Mouse (Mus musculus) kidney, postnatal 14 days (tissue): ENCODE measurements at regions not wholly inside any gene's neighbourhood (a gene's known extent, or its start where the extent isn't known, plus 50 kb on each side); places are given as distances from the start of the nearest gene placed in this dataset.

Experiments used
- DNase-seq: peaks from one replicate; pipeline ENCODE4 v3.0.0; 2022; ENCODE audit warnings: mixed read lengths

GRCm38 (mm10) chr11:56442381-56442780 is 401.6 kb upstream of the Nmur2 start:
- no peak for DNase-seq

GRCm38 (mm10) chr11:56441071-56441470 is 400.3 kb upstream of the Nmur2 start:
- peak; percentile 29 for DNase-seq

DNA sequence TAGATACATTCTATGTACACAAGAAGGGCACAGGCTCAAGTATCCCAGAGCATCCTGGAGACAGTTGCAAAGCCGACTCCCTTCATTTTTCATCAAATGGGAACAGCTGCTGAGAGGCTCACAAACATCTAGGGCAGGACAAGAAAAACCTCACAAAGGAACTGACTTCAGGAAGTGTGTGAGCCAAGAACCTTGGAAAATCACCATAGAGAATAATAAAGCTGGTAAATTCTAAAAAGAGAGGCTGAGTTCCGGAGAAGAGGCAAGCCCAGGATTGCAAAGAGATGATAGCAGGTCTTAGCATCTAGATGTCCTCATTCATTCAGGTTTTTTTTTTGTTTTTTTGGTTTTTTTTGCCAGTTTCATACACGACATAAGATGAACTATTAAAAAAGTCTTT is 390.3 kb upstream of the Nmur2 start:
- DNase-seq = no peak

DNA sequence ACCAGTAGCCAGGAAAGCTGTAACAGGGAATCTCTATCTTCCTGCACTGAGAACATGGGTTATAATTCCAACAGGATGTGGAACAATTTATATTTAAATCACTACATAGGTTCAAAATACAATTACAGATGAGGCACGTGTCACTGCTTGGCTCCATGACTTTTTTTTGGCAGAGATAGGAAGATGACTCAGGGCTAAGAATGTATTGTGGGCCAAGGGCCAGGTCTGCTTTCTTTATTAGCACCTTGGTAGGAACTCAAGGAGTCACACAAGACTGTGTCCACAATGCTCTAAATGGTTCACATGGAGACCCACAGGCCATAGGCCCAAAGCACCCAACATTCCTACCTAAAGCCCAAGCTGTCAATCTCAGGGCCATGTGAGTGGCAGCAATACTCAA is 344.0 kb upstream of the Nmur2 start:
- DNase-seq = no peak

- no peak for DNase-seq
Observed at GRCm38 (mm10) chr11:56377535-56377934, 336.7 kb upstream of the Nmur2 start.

DNA sequence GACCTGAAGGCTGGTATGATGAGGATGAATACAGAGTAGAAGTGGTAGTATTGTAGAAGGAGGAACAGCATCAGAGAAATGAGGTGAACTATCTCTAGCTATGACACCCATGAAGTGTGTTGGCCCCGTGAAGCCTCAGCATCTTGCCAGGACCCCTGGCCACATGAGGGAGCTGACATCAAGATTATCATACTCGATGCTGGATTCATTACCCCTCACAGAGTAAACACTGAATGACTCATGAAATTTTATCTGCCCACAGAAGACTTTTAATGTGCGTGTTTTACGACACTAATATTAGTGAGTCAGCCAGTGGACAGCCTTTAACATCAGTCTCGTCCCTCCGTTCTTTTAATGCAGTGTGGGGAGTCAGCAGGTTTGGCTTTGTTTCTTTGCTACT is 333.5 kb upstream of the Nmur2 start:
- peak; percentile 10 for DNase-seq

GRCm38 (mm10) chr11:56373624-56374023 is 332.8 kb upstream of the Nmur2 start:
- DNase-seq = no peak

- DNase-seq = no peak
Observed at GRCm38 (mm10) chr11:56357690-56358089, 316.9 kb upstream of the Nmur2 start.

GRCm38 (mm10) chr11:56351798-56352366 is 311.1 kb upstream of the Nmur2 start:
- DNase-seq = no peak

DNA sequence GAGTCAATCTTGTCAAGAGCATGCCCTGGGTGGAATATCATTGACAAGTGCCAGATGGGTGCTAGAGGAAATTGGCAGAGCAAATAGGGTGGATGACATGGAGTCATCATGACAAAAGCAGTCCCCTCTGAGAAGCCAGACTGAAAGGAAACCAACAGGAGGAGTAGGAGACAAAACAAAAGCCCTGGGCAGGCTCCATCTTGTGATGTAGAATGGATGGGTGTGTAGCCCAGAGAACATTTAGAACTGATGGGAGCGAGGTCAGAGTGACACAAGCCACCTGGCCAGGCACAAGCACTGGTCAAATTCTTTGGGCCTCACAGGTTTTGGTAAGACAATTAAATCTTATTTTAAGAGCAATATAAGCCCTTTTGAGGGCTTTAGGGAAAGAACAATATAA is 310.4 kb upstream of the Nmur2 start:
- no peak for DNase-seq

DNA sequence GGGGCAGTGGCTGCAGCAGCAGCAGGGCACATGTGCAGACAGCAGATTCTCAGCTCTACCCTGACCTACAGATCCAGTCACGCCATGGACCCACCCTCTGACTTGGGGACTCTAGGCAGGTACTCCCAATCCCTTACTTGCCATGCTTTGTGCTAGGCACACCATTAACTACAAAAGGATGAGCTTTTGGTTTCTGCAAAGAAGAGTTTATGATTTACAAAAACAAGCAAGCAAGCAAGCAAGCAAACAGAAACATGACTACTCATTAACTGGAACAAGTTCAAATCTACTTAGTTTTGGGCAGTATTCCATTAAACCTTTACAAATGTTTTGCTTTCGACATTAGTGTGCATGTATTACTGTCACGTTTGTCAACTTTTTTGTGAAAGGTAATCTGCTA is 309.0 kb upstream of the Nmur2 start:
- DNase-seq = no peak

GRCm38 (mm10) chr11:56348408-56348807 is 307.6 kb upstream of the Nmur2 start:
- no peak for DNase-seq

- DNase-seq = no peak
Observed at GRCm38 (mm10) chr11:56343083-56343482, 302.3 kb upstream of the Nmur2 start.

DNA sequence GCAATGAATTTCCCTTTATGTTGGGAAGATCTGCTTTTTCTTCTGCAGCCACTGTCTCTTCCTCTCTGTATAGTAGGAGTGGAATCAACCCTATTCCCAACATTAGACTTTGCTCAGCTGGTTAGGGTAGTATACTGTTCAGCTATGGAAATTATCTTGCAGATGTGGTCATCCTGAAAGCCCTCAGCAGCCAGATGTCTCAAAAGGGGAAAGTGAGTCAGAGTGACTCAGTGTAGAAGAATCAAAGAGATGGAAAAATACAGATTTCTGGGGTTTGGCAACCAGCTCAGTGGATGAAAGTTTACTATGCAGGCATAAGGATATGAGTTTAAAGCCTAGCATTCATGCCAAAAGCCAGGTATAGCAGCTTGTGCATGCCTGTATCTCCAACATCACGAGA is 300.9 kb upstream of the Nmur2 start:
- no peak for DNase-seq

- DNase-seq = no peak
Observed at GRCm38 (mm10) chr11:56341040-56341439, 300.2 kb upstream of the Nmur2 start.

DNA sequence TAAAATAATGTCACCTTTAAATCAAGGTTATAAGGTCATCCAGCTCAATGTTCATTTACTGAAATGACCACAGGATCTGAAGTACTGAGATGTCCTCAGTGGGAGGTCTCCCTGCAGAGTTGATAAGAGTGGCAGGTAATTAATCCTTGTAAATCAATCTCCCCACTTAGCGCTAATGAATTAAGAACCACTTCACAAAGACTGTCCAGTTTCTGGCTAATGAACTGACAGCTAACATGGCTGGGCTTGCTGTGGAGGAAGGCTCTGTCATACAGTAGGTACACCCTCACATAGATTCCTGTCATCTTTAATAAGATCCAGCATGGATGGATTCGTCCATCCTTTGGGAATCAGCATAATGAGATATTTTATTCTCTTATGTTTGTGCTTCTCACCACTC is 297.7 kb upstream of the Nmur2 start:
- DNase-seq = no peak

DNA sequence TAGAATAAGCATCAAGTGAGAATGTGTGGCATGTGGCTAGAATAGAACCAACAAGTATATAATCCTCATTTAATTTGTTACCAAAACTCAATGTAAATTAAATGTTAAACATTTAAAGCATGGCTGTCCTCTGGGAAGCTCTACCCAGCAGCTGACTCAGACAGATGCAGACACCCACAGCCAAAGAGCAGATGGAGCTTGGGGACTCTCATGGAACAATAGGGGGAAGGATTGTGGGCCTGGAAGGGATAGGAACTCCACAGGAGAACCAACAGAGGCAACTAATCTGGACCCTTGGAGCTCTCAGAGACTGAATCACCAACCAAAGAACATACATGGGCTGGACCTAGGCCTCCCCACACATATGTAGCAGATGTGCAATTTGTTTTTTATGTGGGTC is 295.1 kb upstream of the Nmur2 start:
- DNase-seq = no peak

GRCm38 (mm10) chr11:56320293-56320692 is 279.5 kb upstream of the Nmur2 start:
- DNase-seq = no peak

DNA sequence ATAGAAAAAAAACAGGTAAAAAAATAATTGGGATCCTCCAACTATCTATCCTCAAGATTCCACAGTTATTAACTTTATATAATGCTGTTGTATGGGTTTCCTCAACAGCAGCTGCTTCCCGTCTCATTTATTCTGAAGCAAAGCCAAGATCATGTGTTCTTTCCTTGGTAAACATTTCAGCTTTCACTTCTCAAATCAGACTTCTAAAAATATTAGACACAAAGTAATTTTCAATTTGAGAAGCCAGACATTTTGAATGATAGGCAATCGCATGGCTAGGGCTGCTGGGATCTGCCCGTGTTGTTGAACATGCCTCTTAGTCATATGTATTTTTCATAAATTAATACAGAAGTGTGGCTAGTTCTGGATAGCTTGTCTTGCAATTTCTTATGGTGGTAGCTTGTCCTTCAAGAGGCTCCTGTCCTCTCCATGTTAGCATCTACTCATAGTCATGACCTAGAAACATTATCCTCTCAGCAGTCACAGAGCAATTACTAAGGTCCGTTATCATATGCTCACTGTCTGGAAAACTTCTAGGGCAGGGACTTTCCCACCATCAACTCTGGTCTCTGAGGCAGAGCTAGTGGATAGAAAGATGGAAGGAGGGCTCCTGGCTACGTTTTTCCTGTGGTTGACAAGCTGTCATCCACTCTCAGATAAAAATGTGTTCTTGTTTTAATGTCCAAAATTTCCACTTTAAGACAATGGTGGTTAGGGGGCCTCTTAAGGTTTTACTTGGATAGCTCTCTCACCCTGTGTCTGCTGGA is 274.6 kb upstream of the Nmur2 start:
- DNase-seq = no peak

- no peak for DNase-seq
Observed at GRCm38 (mm10) chr11:56309549-56309948, 268.7 kb upstream of the Nmur2 start.

- DNase-seq = no peak
Observed at GRCm38 (mm10) chr11:56308383-56309105, 267.7 kb upstream of the Nmur2 start.

- DNase-seq = no peak
Observed at GRCm38 (mm10) chr11:56307051-56307450, 266.2 kb upstream of the Nmur2 start.

DNA sequence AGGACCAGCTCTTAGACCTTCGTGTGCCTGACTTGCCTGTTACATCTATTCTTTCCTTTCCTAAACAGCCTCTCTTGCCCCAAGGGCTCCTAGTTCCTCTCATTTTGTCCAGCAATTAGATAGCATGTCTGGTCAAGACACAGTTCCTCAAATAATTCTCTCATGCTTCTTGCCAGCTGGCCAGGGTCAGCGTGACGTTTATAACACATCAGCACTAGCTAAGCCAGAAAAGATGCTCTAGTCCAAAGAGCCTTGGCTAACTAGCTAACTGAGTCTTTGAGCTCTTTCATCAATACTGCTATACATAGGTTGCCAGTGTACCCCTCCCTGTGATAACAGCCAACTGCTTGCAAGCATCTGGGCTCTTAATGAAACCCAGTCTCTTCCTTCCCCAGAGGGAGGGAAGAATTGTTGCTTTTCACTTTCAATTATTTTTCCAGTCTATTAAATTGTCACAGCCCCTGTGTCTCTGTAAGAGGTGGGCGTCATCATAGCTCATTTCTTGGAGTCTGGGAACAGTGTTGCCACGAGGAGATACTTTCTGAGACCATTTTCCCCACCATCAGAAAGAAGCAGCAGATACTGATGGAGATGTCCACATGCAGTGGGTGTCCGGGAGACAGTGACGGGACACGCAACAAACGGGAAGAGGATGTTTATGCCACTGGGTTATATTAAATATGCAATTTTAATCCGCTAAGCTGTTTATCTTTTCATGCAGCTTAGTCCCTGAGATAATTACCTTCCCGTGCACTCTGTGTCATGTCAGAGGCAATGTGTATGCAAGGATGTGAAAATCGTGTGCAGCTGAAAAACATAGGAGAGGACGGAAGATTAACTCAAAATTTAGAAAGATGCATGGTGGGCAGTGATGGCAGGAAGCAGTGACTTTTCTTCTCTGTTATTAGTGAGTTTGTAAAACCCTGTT is 250.1 kb upstream of the Nmur2 start:
- no peak for DNase-seq
